Mouse (Mus musculus): ENCODE measurements around the gene Vmn1r139. TPM values are rescaled to one million over a fixed set of nuclear protein-coding genes. Genes with fewer than 3 reads are reported as not detected.

Vmn1r139 gene
- not detected for polyA plus RNA-seq (2014; fragmentation: Illumina TruSeq; extraction: RNeasy Lipid Tissue Mini Kit (QIAGEN cat#74804); ENCODE audit: low read depth, low replicate concordance)

GRCm38 (mm10) chr7:22068757-22069156 is at the start of gene Vmn1r139:
TSS of gene Vmn1r139 (plus strand) at chr7:22069057.

DNA sequence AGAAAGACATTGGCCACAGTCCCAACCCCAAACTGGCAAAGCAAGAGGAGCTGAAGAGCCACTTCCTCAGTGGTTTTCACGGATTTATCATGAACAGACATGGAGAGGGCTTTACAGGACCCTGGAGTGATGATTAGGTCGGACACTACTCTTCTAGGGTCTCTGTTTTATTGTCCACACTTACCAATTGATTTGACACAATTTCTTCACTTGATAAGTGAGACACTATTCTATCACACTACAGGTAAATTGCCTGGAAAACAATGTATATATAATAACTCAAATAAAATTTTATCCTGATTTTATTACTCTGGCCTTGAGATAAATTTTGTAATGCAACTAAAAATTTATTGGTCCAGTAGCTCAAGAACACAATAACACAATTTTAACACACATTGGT is 40.1 kb upstream of the Vmn1r139 start, which contains the start of gene Vmn1r138:
TSS of gene Vmn1r138 (minus strand) at position 101 of the 400 bp plus-strand sequence.

GRCm38 (mm10) chr7:22056205-22056604 is 12.7 kb upstream of the Vmn1r139 start, which contains the start of gene Gm6176:
TSS of gene Gm6176 (minus strand) at chr7:22056305.

DNA sequence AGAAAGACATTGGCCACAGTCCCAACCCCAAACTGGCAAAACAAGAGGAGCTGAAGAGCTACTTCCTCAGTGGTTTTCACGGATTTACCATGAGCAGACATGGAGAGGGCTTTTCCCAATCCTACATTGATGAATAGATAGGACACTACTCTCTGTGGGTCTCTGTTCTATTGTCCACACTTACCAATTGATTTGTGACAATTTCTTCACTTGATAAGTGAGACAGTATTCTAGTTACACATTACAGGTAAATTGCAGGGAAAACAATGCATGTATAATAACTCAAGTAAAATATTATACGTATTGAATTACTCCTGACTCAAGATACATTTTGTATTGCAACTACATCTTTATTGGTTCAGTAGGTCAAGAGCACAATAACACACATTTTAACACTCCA is 49.3 kb downstream of the Vmn1r139 start, which contains the start of gene Gm16451:
TSS of gene Gm16451 (minus strand) at position 101 of the 400 bp plus-strand sequence.

DNA sequence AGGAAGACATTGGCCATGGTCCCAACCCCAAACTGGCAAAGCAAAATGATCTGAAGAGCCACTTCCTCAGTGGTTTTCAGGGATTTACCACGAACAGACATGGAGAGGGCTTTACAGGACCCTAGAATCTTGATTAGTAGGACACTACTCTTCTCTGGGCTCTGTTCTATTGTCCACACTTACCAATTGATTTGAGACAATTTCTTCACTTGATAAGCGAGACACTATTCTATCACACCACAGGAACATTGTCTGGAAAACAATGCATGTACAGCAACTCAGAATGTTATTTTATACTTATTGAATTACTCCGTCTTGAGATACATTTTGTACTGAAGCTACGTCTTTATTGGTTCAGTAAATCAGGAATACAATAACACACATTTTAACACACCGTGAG is 65.8 kb downstream of the Vmn1r139 start, which contains the start of gene Gm10666:
TSS of gene Gm10666 (minus strand) at position 101 of the 400 bp plus-strand sequence.

Other genes starting within 250 kb of the Vmn1r139 start
- not detected for gene Vmn1r135, start 236.7 kb upstream of the Vmn1r139 start, polyA plus RNA-seq (2014; fragmentation: Illumina TruSeq; extraction: RNeasy Lipid Tissue Mini Kit (QIAGEN cat#74804); ENCODE audit: low read depth, low replicate concordance)
- not detected for gene Gm5725, start 224.8 kb upstream of the Vmn1r139 start, polyA plus RNA-seq (2014; fragmentation: Illumina TruSeq; extraction: RNeasy Lipid Tissue Mini Kit (QIAGEN cat#74804); ENCODE audit: low read depth, low replicate concordance)
- gene Gm5891, start 147.8 kb upstream of the Vmn1r139 start, polyA plus RNA-seq (2014; fragmentation: Illumina TruSeq; extraction: RNeasy Lipid Tissue Mini Kit (QIAGEN cat#74804); ENCODE audit: low read depth, low replicate concordance): not detected
- gene Vmn1r137, start 74.5 kb upstream of the Vmn1r139 start, polyA plus RNA-seq (2014; fragmentation: Illumina TruSeq; extraction: RNeasy Lipid Tissue Mini Kit (QIAGEN cat#74804); ENCODE audit: low read depth, low replicate concordance): not detected
- not detected for gene Vmn1r138, start 40.2 kb upstream of the Vmn1r139 start, polyA plus RNA-seq (2014; fragmentation: Illumina TruSeq; extraction: RNeasy Lipid Tissue Mini Kit (QIAGEN cat#74804); ENCODE audit: low read depth, low replicate concordance)
- not detected for gene Gm6176, start 12.8 kb upstream of the Vmn1r139 start, polyA plus RNA-seq (2014; fragmentation: Illumina TruSeq; extraction: RNeasy Lipid Tissue Mini Kit (QIAGEN cat#74804); ENCODE audit: low read depth, low replicate concordance)
- not detected for gene Gm16451, start 49.2 kb downstream of the Vmn1r139 start, polyA plus RNA-seq (2014; fragmentation: Illumina TruSeq; extraction: RNeasy Lipid Tissue Mini Kit (QIAGEN cat#74804); ENCODE audit: low read depth, low replicate concordance)
- gene Gm10666, start 65.7 kb downstream of the Vmn1r139 start, polyA plus RNA-seq (2014; fragmentation: Illumina TruSeq; extraction: RNeasy Lipid Tissue Mini Kit (QIAGEN cat#74804); ENCODE audit: low read depth, low replicate concordance): not detected
- not detected for gene Vmn1r142, start 95.0 kb downstream of the Vmn1r139 start, polyA plus RNA-seq (2014; fragmentation: Illumina TruSeq; extraction: RNeasy Lipid Tissue Mini Kit (QIAGEN cat#74804); ENCODE audit: low read depth, low replicate concordance)
- gene Vmn1r143, start 120.3 kb downstream of the Vmn1r139 start, polyA plus RNA-seq (2014; fragmentation: Illumina TruSeq; extraction: RNeasy Lipid Tissue Mini Kit (QIAGEN cat#74804); ENCODE audit: low read depth, low replicate concordance): not detected
- not detected for gene Gm8653, start 132.2 kb downstream of the Vmn1r139 start, polyA plus RNA-seq (2014; fragmentation: Illumina TruSeq; extraction: RNeasy Lipid Tissue Mini Kit (QIAGEN cat#74804); ENCODE audit: low read depth, low replicate concordance)
- not detected for gene Gm8453, start 160.4 kb downstream of the Vmn1r139 start, polyA plus RNA-seq (2014; fragmentation: Illumina TruSeq; extraction: RNeasy Lipid Tissue Mini Kit (QIAGEN cat#74804); ENCODE audit: low read depth, low replicate concordance)